8 mouse cellular contexts compared by ENCODE assay signal in the genomic region with DNA sequence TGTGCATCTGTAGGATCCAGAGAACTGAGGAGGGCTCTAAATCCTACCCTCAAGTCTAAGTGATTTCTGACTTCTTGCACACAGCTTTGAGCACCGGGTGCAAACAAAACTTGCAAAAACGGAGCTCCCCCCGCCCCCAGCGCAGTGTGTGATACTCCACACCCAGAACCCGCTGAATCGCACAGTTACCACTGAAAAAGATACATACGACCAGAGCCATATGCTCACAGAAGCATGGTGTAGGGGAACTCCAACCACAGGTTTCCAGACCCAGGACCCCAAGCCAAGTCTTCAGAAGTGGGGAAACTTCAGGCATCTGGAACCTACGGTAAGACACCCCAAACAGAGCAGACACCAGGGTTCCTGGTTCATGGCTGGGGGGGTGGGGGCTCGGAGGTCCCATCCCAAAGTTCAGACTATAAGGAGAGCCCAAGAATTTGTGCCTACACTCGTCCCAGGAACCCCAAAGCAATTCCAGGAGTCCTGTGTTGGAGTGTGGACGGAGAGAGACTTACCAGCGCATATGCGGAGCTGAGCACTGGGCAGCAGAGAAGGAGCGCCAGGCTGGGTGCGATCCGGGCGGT. TPM values are rescaled to one million over a fixed set of nuclear protein-coding genes. Genes with fewer than 3 reads are reported as not detected.
A peak's percentile ranks its signal among the peaks of the same experiment; 100 is the strongest.
DNase-seq lines count a peak whose midpoint lies in the region; ATAC-seq lines count a peak whose summit lies in the region.

A gene (plus strand): TSS at position 151 of the 584 bp plus-strand sequence.

- DNase-seq in kidney, postnatal 4 days = no peak
- peak; percentile 37 for DNase-seq in forebrain, embryonic 10.5 days (ENCODE audit: extremely low spot score, low spot score)
- no peak for DNase-seq in heart, postnatal 4 days
- no peak for DNase-seq in thymus, postnatal 0 days (ENCODE audit: low spot score)
- no peak for DNase-seq in spleen, adult 18-20 months
- no peak for DNase-seq in urinary bladder, postnatal 36 days (ENCODE audit: low spot score in 2 of 2)

- peaks cover 73% of the 10 kb centered on the region for H3K4me1 ChIP-seq in kidney, embryonic 15.5 days
- H3K4me1 ChIP-seq in forebrain, embryonic 10.5 days = peaks cover 61% of the 10 kb centered on the region
- H3K4me1 ChIP-seq in midbrain, embryonic 13.5 days (replicated peaks) = peaks cover 25% of the 10 kb centered on the region

- H3K4me3 ChIP-seq in kidney, embryonic 15.5 days (replicated peaks) = peak within 1 kb of the TSS; percentile 80
- peak within 1 kb of the TSS; percentile 70 for H3K4me3 ChIP-seq in forebrain, embryonic 10.5 days
- peak within 1 kb of the TSS; percentile 60 for H3K4me3 ChIP-seq in midbrain, embryonic 13.5 days (replicated peaks)

- peak within 1 kb of the TSS; percentile 91 for H3K4me2 ChIP-seq in kidney, embryonic 15.5 days
- H3K4me2 ChIP-seq in midbrain, embryonic 13.5 days (replicated peaks) = peak within 1 kb of the TSS; percentile 95

- peaks cover 41% of the 10 kb centered on the region for H3K27me3 ChIP-seq in kidney, embryonic 15.5 days
- H3K27me3 ChIP-seq in forebrain, embryonic 10.5 days (ENCODE audit: poor library complexity, severe bottlenecking) = peaks cover 87% of the 10 kb centered on the region
- H3K27me3 ChIP-seq in midbrain, embryonic 13.5 days = peaks cover 46% of the 10 kb centered on the region

- H3K27ac ChIP-seq in kidney, embryonic 15.5 days = peak within 1 kb of the TSS; percentile 91
- peak within 1 kb of the TSS; percentile 89 for H3K27ac ChIP-seq in forebrain, embryonic 10.5 days
- 0 out of 2 replicates have a peak within 1 kb of the TSS, but pooled peaks have one; percentile 5 for H3K27ac ChIP-seq in midbrain, embryonic 13.5 days

- H3K36me3 ChIP-seq in kidney, embryonic 15.5 days = no peaks in the 10 kb centered on the region; the same call in 1 of the 2 replicates
- no peaks in the 10 kb centered on the region for H3K36me3 ChIP-seq in forebrain, embryonic 10.5 days (replicated peaks)
- H3K36me3 ChIP-seq in midbrain, embryonic 13.5 days = no peaks in the 10 kb centered on the region

- 3% methylated on average over 17 of the region's 17 CpGs for WGBS in kidney, embryonic 15.5 days
- WGBS in forebrain, embryonic 10.5 days = 1% methylated on average over 17 of the region's 17 CpGs
- WGBS in midbrain, embryonic 13.5 days = 4% methylated on average over 17 of the region's 17 CpGs

- peak within 1 kb of the TSS; percentile 87 for H3K9ac ChIP-seq in kidney, embryonic 15.5 days
- H3K9ac ChIP-seq in midbrain, embryonic 13.5 days (replicated peaks) = peak within 1 kb of the TSS; percentile 79

- ATAC-seq in kidney, embryonic 15.5 days (replicated peaks; ENCODE audit: low FRiP score) = no peak
- no peak for ATAC-seq in midbrain, embryonic 13.5 days

- no peaks in the 10 kb centered on the region for H3K9me3 ChIP-seq in kidney, embryonic 15.5 days (replicated peaks)
- H3K9me3 ChIP-seq in forebrain, embryonic 10.5 days = no peaks in the 10 kb centered on the region
- no peaks in the 10 kb centered on the region for H3K9me3 ChIP-seq in midbrain, embryonic 13.5 days

RNA-seq across cellular contexts. Expression of the gene that starts here (rescaled TPM):
- 1.8 and 3.9 TPM in 2 replicates for polyA plus RNA-seq in kidney, embryonic 15.5 days (2015; fragmentation: Nextera tagmentation; extraction: Ambion mirVana)
- polyA plus RNA-seq in forebrain, embryonic 10.5 days (2016; fragmentation: Nextera tagmentation; extraction: Ambion mirVana) = 0.27 and 0.54 TPM in 2 replicates
- total RNA-seq in heart, postnatal 4 days (2021) = 1,000 to 10,000 TPM; 8,328 to 9,816 TPM
- polyA plus RNA-seq in midbrain, embryonic 13.5 days (2015; fragmentation: Nextera tagmentation; extraction: Ambion mirVana) = not detected in 2 replicates
- 0.94 and 1.4 TPM in 2 replicates for polyA plus RNA-seq in thymus, postnatal 0 days (2015; fragmentation: Nextera tagmentation; extraction: Ambion mirVana)

Comparison
In these comparisons a context has a peak if more than half of its experiments do, and no peak if none do; other contexts are left out.
1. Peak in DNase-seq, H3K4me3 ChIP-seq and H3K27ac ChIP-seq in forebrain, embryonic 10.5 days; RNA of the gene not detected or under 1 TPM.
2. H3K27ac ChIP-seq: peak in every context shown above with its lines; median percentile 91 in kidney, embryonic 15.5 days; 89 in forebrain, embryonic 10.5 days; 5 in midbrain, embryonic 13.5 days.